Mouse (Mus musculus) cerebellum, postnatal 14 days (tissue): ENCODE data around the gene Gdnf.

Experiments used
- DNase-seq, 2 experiments: peaks; one replicate each; pipeline ENCODE4 v3.0.0; 2021; ENCODE audit warnings: mixed read lengths in 2 of 2

The Gdnf gene

GRCm38 (mm10) chr15:7810556-7811252, at the start of gene Gdnf:
Gene Gdnf, plus strand, starts transcription at chr15:7810846.
- DNase-seq = peak; percentile 32 to 41

- DNase-seq = no peak
These were observed 43.5 kb upstream of the Gdnf start for GRCm38 (mm10) chr15:7767166-7767565.

- no peak for DNase-seq
These were observed 37.7 kb upstream of the Gdnf start for GRCm38 (mm10) chr15:7772983-7773382.

GRCm38 (mm10) chr15:7781517-7781916, 29.1 kb upstream of the Gdnf start:
- DNase-seq = no peak

GRCm38 (mm10) chr15:7809841-7810391, 730 bp upstream of the Gdnf start:
- DNase-seq = no peak

- no peak for DNase-seq
These were observed 593 bp downstream of the Gdnf start for GRCm38 (mm10) chr15:7811253-7811625.

GRCm38 (mm10) chr15:7811856-7812733, 1.4 kb downstream of the Gdnf start:
- no peak for DNase-seq

GRCm38 (mm10) chr15:7812872-7813530, 2.4 kb downstream of the Gdnf start:
- DNase-seq = peak; percentile 90

- DNase-seq = peak; percentile 37 to 45
These were observed 3.1 kb downstream of the Gdnf start for GRCm38 (mm10) chr15:7813531-7814370.

GRCm38 (mm10) chr15:7814371-7814680, 3.7 kb downstream of the Gdnf start:
- no peak for DNase-seq

GRCm38 (mm10) chr15:7814917-7815316, 4.3 kb downstream of the Gdnf start:
- no peak for DNase-seq

- DNase-seq = peak in 1 of 2 experiments; percentile 33
These were observed 4.9 kb downstream of the Gdnf start for GRCm38 (mm10) chr15:7815521-7815944.

- DNase-seq = peak; percentile 51 to 59
These were observed 13.2 kb downstream of the Gdnf start for GRCm38 (mm10) chr15:7823886-7824285.

GRCm38 (mm10) chr15:7825530-7825929, 14.9 kb downstream of the Gdnf start:
- peak; percentile 73 to 79 for DNase-seq

GRCm38 (mm10) chr15:7835404-7835803, 24.8 kb downstream of the Gdnf start:
- no peak for DNase-seq

- DNase-seq = no peak
These were observed 27.6 kb downstream of the Gdnf start for GRCm38 (mm10) chr15:7838060-7838920.

GRCm38 (mm10) chr15:7838921-7839309, 28.3 kb downstream of the Gdnf start:
- peak in 1 of 2 experiments; percentile 43 for DNase-seq

GRCm38 (mm10) chr15:7841664-7842063, 31.0 kb downstream of the Gdnf start:
- DNase-seq = no peak

GRCm38 (mm10) chr15:7842398-7842797, 31.8 kb downstream of the Gdnf start:
- no peak for DNase-seq

- no peak for DNase-seq
These were observed 46.8 kb downstream of the Gdnf start for GRCm38 (mm10) chr15:7857418-7857817.

- no peak for DNase-seq
These were observed 48.2 kb downstream of the Gdnf start for GRCm38 (mm10) chr15:7858841-7859240.
